25 mouse cellular contexts compared by ENCODE assay signal in genomic region chr7:97733606-97734005, GRCm38 (mm10). TPM values are rescaled to one million over a fixed set of nuclear protein-coding genes. Genes with fewer than 3 reads are reported as not detected.
DNase-seq lines count a peak whose midpoint lies in the region; ATAC-seq and TF ChIP-seq lines count a peak whose summit lies in the region.
"Had no signal": no experiment of that assay in that cellular context is flagged by ENCODE, and none has a peak within 500 bp of the region (broad histone marks: within the 10 kb centered on the region; RNA-seq: fewer than 3 reads in every experiment).

No protein-coding gene starts in this region.

- H3K27ac ChIP-seq in liver, embryonic 14.5 days: peak overlapping the region; percentile 41; the same call in 1 of the 2 replicates
- H3K27ac ChIP-seq in forebrain, embryonic 12.5 days: no peak overlapping the region
- H3K27ac ChIP-seq: forebrain, embryonic 15.5 days; heart, embryonic 15.5 days; hindbrain, embryonic 14.5 days; limb, embryonic 10.5 days; limb, embryonic 15.5 days; lung, embryonic 15.5 days; midbrain, embryonic 13.5 days; stomach, embryonic 15.5 days had no signal

- H3K4me3 ChIP-seq in G1E (ENCODE audit: low read depth, low read length): peak overlapping the region; percentile 24; the same call in 1 of the 2 replicates
- no peak overlapping the region for H3K4me3 ChIP-seq in liver, embryonic 14.5 days (ENCODE audit: insufficient read depth in 1 of 2, low read depth in 2 of 2, low read length in 2 of 2)
- no peak overlapping the region for H3K4me3 ChIP-seq in forebrain, embryonic 12.5 days (replicated peaks)
- H3K4me3 ChIP-seq: forebrain, embryonic 15.5 days; heart, embryonic 15.5 days; limb, embryonic 10.5 days; limb, embryonic 15.5 days; lung, embryonic 15.5 days; megakaryocyte, embryonic 14.5 days; midbrain, embryonic 13.5 days; stomach, embryonic 15.5 days had no signal

- TF ChIP-seq CTCF in G1E (IDR thresholded peaks at IDR 0.05; ENCODE audit: low read depth, low read length): no peak
- no peak for TF ChIP-seq CTCF in liver, embryonic 14.5 days (IDR thresholded peaks at IDR 0.05; ENCODE audit: low read depth)

- TF ChIP-seq EP300 in liver, embryonic 14.5 days (IDR thresholded peaks at IDR 0.05; ENCODE audit: low read depth): peak; percentile 73

- H3K9me3 ChIP-seq in G1E (replicated peaks): no peaks in the 10 kb centered on the region
- H3K9me3 ChIP-seq in liver, embryonic 14.5 days (ENCODE audit: control insufficient read depth, low read length): no peaks in the 10 kb centered on the region
- H3K9me3 ChIP-seq in forebrain, embryonic 12.5 days: no peaks in the 10 kb centered on the region
- H3K9me3 ChIP-seq: forebrain, embryonic 15.5 days; heart, embryonic 15.5 days; limb, embryonic 10.5 days; limb, embryonic 15.5 days; lung, embryonic 15.5 days; megakaryocyte, embryonic 14.5 days; midbrain, embryonic 13.5 days; stomach, embryonic 15.5 days had no signal

- H3K27me3 ChIP-seq in G1E (ENCODE audit: insufficient read depth, low read length): no peaks in the 10 kb centered on the region
- H3K27me3 ChIP-seq in liver, embryonic 14.5 days (ENCODE audit: control insufficient read depth, insufficient read depth, low read length): no peaks in the 10 kb centered on the region
- H3K27me3 ChIP-seq in forebrain, embryonic 12.5 days: peaks cover 19% of the 10 kb centered on the region
- H3K27me3 ChIP-seq: forebrain, embryonic 15.5 days; stomach, embryonic 15.5 days had no signal

- no peak for DNase-seq in G1E (ENCODE audit: low spot score)
- peak; percentile 46 for DNase-seq in c-Kit-positive CD71-positive TER-119-positive erythroid progenitor cells, embryonic 14.5 days (ENCODE audit: low spot score)
- peak in 1 of 3 experiments; percentile 52 for DNase-seq in liver, embryonic 14.5 days (ENCODE audit: low read depth in 3 of 3, low spot score in 3 of 3)
- no peak for DNase-seq in heart, postnatal 10 days
- DNase-seq: adrenal gland, adult 8-10 months; cerebellum, adult 8-10 months; cerebellum, postnatal 25 days; kidney, adult 9 months; kidney, postnatal 10 days; lung, postnatal 36 days; thymus, postnatal 14 days had no signal

- H3K4me2 ChIP-seq in liver, embryonic 14.5 days (ENCODE audit: low read depth): peak overlapping the region; percentile 5
- no peak overlapping the region for H3K4me2 ChIP-seq in forebrain, embryonic 12.5 days
- H3K4me2 ChIP-seq: forebrain, embryonic 15.5 days; heart, embryonic 15.5 days; hindbrain, embryonic 14.5 days; limb, embryonic 15.5 days; lung, embryonic 15.5 days; midbrain, embryonic 13.5 days; stomach, embryonic 15.5 days had no signal

- no peak overlapping the region for H3K9ac ChIP-seq in liver, embryonic 14.5 days (replicated peaks)
- H3K9ac ChIP-seq in forebrain, embryonic 12.5 days: no peak overlapping the region
- H3K9ac ChIP-seq: forebrain, embryonic 15.5 days; heart, embryonic 15.5 days; hindbrain, embryonic 14.5 days; limb, embryonic 15.5 days; lung, embryonic 15.5 days; midbrain, embryonic 13.5 days; stomach, embryonic 15.5 days had no signal

- intact Hi-C loops in heart, postnatal 10 days (cut with DNase I): no loop called here

- 14% methylated on average over 5 of the region's 5 CpGs for WGBS in liver, embryonic 14.5 days (ENCODE audit: insufficient replicate concordance)
- 89% methylated on average over 5 of the region's 5 CpGs for WGBS in forebrain, embryonic 12.5 days

- peaks cover 39% of the 10 kb centered on the region for H3K36me3 ChIP-seq in G1E (replicated peaks)
- H3K36me3 ChIP-seq in liver, embryonic 14.5 days (replicated peaks; ENCODE audit: control insufficient read depth, insufficient read depth, low read depth): no peaks in the 10 kb centered on the region
- H3K36me3 ChIP-seq in forebrain, embryonic 12.5 days (replicated peaks): no peaks in the 10 kb centered on the region
- H3K36me3 ChIP-seq: forebrain, embryonic 15.5 days; heart, embryonic 15.5 days; limb, embryonic 15.5 days; lung, embryonic 15.5 days; midbrain, embryonic 13.5 days; stomach, embryonic 15.5 days had no signal

- peaks cover 78% of the 10 kb centered on the region for H3K4me1 ChIP-seq in G1E (ENCODE audit: insufficient read depth, low read depth, low read length)
- peaks cover 25 to 51% of the 10 kb centered on the region in 2 experiments for H3K4me1 ChIP-seq in liver, embryonic 14.5 days (replicated peaks; ENCODE audit: control insufficient read depth in 2 of 2, insufficient read depth in 2 of 2, low read length in 1 of 2)
- peaks cover 27% of the 10 kb centered on the region for H3K4me1 ChIP-seq in forebrain, embryonic 12.5 days
- H3K4me1 ChIP-seq: stomach, embryonic 15.5 days had no signal

- peak; percentile 31; the same call in 1 of the 2 replicates for ATAC-seq in G1E (ENCODE audit: extremely low read depth, insufficient number of reproducible peaks, low FRiP score, poor library complexity, severe bottlenecking)
- peak; percentile 44 for ATAC-seq in liver, embryonic 14.5 days (ENCODE audit: insufficient read depth)
- peak; percentile 57 for ATAC-seq in megakaryocyte-erythroid progenitor cell, adult 5-6 weeks (replicated peaks; ENCODE audit: low FRiP score, low TSS enrichment, poor library complexity, severe bottlenecking)
- no peak for ATAC-seq in erythroblast, adult 5-6 weeks (replicated peaks; ENCODE audit: low FRiP score, poor library complexity, severe bottlenecking)
- no peak for ATAC-seq in forebrain, embryonic 12.5 days (ENCODE audit: low FRiP score)
- ATAC-seq: CD4-positive, CD25-positive, alpha-beta regulatory T cell, adult 4 months; forebrain, embryonic 15.5 days; intestine, postnatal 0 days; midbrain, embryonic 13.5 days had no signal

RNA-seq across cellular contexts. Expression of gene Aqp11, which starts 4.5 kb away (rescaled TPM):
- total RNA-seq in G1E (2014; fragmentation: Nextera tagmentation): 17.9 and 28.3 TPM in 2 replicates
- total RNA-seq in G1E (2017): 8.9 and 11.0 TPM in 2 replicates
- 17.2 and 18.0 TPM in 2 replicates for polyA plus RNA-seq in G1E (2012)
- 7.1 and 7.4 TPM in 2 replicates for polyA plus RNA-seq in liver, embryonic 14.5 days (2012; rRNA removed)
- polyA plus RNA-seq in liver, embryonic 14.5 days (2014; fragmentation: Nextera tagmentation; extraction: Ambion mirVana): 18.5 and 22.3 TPM in 2 replicates
- 16.4 and 23.0 TPM in 2 replicates for total RNA-seq in megakaryocyte-erythroid progenitor cell, adult 5-6 weeks (2014; fragmentation: Nextera tagmentation)
- 6.9 and 8.5 TPM in 2 replicates for total RNA-seq in megakaryocyte-erythroid progenitor cell, adult 5-6 weeks (2017)
- total RNA-seq in erythroblast, adult 5-6 weeks (2015; ENCODE audit: low replicate concordance): 3.5 TPM in 1 of 2 replicates, not detected in the other
- total RNA-seq in erythroblast, adult 5-6 weeks (2017; ENCODE audit: low replicate concordance): 0.34 and 2.1 TPM in 2 replicates
- 1 to 10 TPM; 1.1 to 1.4 TPM for total RNA-seq in heart, postnatal 10 days (2021)
- polyA plus RNA-seq in forebrain, embryonic 12.5 days (2016; fragmentation: Nextera tagmentation; extraction: Ambion mirVana): 3.9 and 5.6 TPM in 2 replicates

RNA-seq across cellular contexts. Expression of gene Clns1a, which starts 37.2 kb away (rescaled TPM):
- total RNA-seq in G1E (2014; fragmentation: Nextera tagmentation) (81.3 and 92.0 TPM in 2 replicates), G1E (2017) (128 and 130 TPM in 2 replicates)
- polyA plus RNA-seq in G1E (2012): 52.7 and 54.1 TPM in 2 replicates
- polyA plus RNA-seq in liver, embryonic 14.5 days (2012; rRNA removed): 22.6 and 36.5 TPM in 2 replicates
- polyA plus RNA-seq in liver, embryonic 14.5 days (2014; fragmentation: Nextera tagmentation; extraction: Ambion mirVana): 65.4 and 70.5 TPM in 2 replicates
- 118 and 121 TPM in 2 replicates for total RNA-seq in megakaryocyte-erythroid progenitor cell, adult 5-6 weeks (2014; fragmentation: Nextera tagmentation)
- total RNA-seq in megakaryocyte-erythroid progenitor cell, adult 5-6 weeks (2017): 181 and 238 TPM in 2 replicates
- 10.2 and 28.0 TPM in 2 replicates for total RNA-seq in erythroblast, adult 5-6 weeks (2015; ENCODE audit: low replicate concordance)
- 27.5 and 32.1 TPM in 2 replicates for total RNA-seq in erythroblast, adult 5-6 weeks (2017; ENCODE audit: low replicate concordance)
- total RNA-seq in heart, postnatal 10 days (2021): 10 to 100 TPM; 33.3 to 40.5 TPM
- polyA plus RNA-seq in forebrain, embryonic 12.5 days (2016; fragmentation: Nextera tagmentation; extraction: Ambion mirVana): 216 and 226 TPM in 2 replicates

RNA-seq across cellular contexts. Expression of gene Pak1, which starts 54.7 kb away (rescaled TPM):
- not detected in 2 replicates for total RNA-seq in G1E (2014; fragmentation: Nextera tagmentation)
- 0.06 and 0.16 TPM in 2 replicates for total RNA-seq in G1E (2017)
- 0.15 and 0.39 TPM in 2 replicates for polyA plus RNA-seq in G1E (2012)
- 3.1 and 4.3 TPM in 2 replicates for polyA plus RNA-seq in liver, embryonic 14.5 days (2012; rRNA removed)
- polyA plus RNA-seq in liver, embryonic 14.5 days (2014; fragmentation: Nextera tagmentation; extraction: Ambion mirVana): 8.2 and 9.0 TPM in 2 replicates
- total RNA-seq in megakaryocyte-erythroid progenitor cell, adult 5-6 weeks (2014; fragmentation: Nextera tagmentation): 6.9 and 8.2 TPM in 2 replicates
- total RNA-seq in megakaryocyte-erythroid progenitor cell, adult 5-6 weeks (2017): 13.9 and 20.3 TPM in 2 replicates
- 13.6 and 14.0 TPM in 2 replicates for total RNA-seq in erythroblast, adult 5-6 weeks (2015; ENCODE audit: low replicate concordance)
- total RNA-seq in erythroblast, adult 5-6 weeks (2017; ENCODE audit: low replicate concordance): 9.3 and 14.5 TPM in 2 replicates
- 1 to 10 TPM in 1 of 2 experiments, under 1 TPM in 1; 0.72 to 1.8 TPM for total RNA-seq in heart, postnatal 10 days (2021)
- 91.2 and 96.3 TPM in 2 replicates for polyA plus RNA-seq in forebrain, embryonic 12.5 days (2016; fragmentation: Nextera tagmentation; extraction: Ambion mirVana)

Comparison
In these comparisons a context has a peak if more than half of its experiments do, and no peak if none do; other contexts are left out.
1. ATAC-seq: peak in G1E (single experiment), liver, embryonic 14.5 days (single experiment) and megakaryocyte-erythroid progenitor cell, adult 5-6 weeks (single experiment); none in erythroblast, adult 5-6 weeks (single experiment) and forebrain, embryonic 12.5 days (single experiment).